Mouse (Mus musculus): ENCODE measurements around the gene Spred1.

DNA sequence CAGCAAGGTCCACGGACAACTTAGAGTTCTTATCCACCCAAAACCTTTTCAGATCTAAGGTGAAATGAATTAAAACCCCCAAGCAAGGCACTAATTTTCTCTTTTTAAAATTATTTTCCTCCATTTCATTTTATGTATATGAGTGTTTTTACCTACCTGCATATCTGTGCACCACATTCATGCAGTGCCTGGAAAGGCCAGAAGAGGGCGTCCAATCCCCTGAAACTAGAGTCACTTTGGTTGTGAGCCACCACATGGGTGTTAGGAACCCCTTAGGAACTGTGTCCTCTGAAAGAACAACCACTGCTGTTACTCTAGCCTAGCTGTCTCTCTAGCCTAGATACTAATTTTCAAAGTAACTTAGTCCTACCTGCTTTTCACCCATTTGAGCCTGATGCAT lies 95.0 kb downstream of the Spred1 start:
- TF ChIP-seq CTCF (IDR thresholded peaks at IDR 0.05; ENCODE audit: borderline replicate concordance, control insufficient read depth, extremely low read depth, insufficient read depth, low read length, poor library complexity) (no peak), POLR2A (IDR thresholded peaks at IDR 0.05; ENCODE audit: control insufficient read depth, extremely low read depth, insufficient read depth, low read length, poor library complexity) (no peak)

All from thymus, adult 2 months (tissue).